Mouse (Mus musculus): ENCODE data around the gene Erich2. TPM values are rescaled to one million over a fixed set of nuclear protein-coding genes. Genes with fewer than 3 reads are reported as not detected.
A peak's percentile ranks its signal among the peaks of the same experiment; 100 is the strongest.

Gene Erich2
- total and polyA plus RNA-seq, 2 experiments from 2014 or later, result 0.81 to 3.8 TPM

DNA sequence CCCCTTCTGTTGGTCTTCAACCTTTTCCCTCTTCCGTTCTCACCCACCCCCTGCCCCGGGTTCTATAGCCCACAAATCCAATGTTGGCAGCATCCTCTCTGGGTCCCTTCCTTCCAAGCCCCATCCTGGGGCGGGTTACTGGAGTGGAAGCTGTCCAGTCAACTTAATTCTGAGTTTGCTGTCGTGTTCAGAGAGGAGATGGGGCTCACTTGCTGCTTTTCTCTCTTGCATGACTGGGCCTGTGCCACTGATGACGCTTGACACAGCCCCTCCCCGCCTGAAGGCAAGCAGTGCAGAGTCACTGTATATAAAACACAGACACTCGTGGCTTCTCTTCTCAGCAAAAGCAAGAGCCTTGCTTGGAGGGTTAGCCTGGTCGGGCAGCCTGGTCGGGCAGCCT, 63.6 kb downstream of the Erich2 start:
- Histone ChIP-seq H3K4me1 (ENCODE audit: insufficient read depth) (peaks cover 7% of the 10 kb centered on the region), H3K4me2 (ENCODE audit: low read depth) (no peak overlapping the region), H3K36me3 (ENCODE audit: insufficient read depth) (no peaks in the 10 kb centered on the region), H3K9ac (no peak overlapping the region), H3K4me3 (ENCODE audit: low read depth, low read length) (no peak overlapping the region), H3K27me3 (ENCODE audit: insufficient read depth, low read length) (peaks cover 22% of the 10 kb centered on the region), H3K9me3 (ENCODE audit: low read length) (no peaks in the 10 kb centered on the region), H3K27ac (ENCODE audit: low read depth, low read length) (no peak overlapping the region)
- ATAC-seq (no peak), DNase-seq (no peak)
- TF ChIP-seq CTCF (IDR thresholded peaks at IDR 0.05; ENCODE audit: low read depth), result no peak
- 47% methylated on average over 9 of the region's 9 CpGs for WGBS

GRCm38 (mm10) chr2:70573544-70574210, 65.1 kb downstream of the Erich2 start:
- 0 out of 2 replicates have a peak, but pooled peaks have one; percentile 22 for TF ChIP-seq CTCF (IDR thresholded peaks at IDR 0.05; ENCODE audit: low read depth)
- no peak overlapping the region for H3K9ac ChIP-seq
- no peak for ATAC-seq
- no peaks in the 10 kb centered on the region for H3K9me3 ChIP-seq (ENCODE audit: low read length)
- no peaks in the 10 kb centered on the region; the same call in 1 of the 2 replicates for H3K36me3 ChIP-seq (ENCODE audit: insufficient read depth)
- H3K4me1 ChIP-seq (ENCODE audit: insufficient read depth), result peaks cover 2% of the 10 kb centered on the region
- H3K4me2 ChIP-seq (ENCODE audit: low read depth), result no peak overlapping the region
- peaks cover 20% of the 10 kb centered on the region for H3K27me3 ChIP-seq (ENCODE audit: insufficient read depth, low read length)
- no peak overlapping the region for H3K27ac ChIP-seq (ENCODE audit: low read depth, low read length)
- no peak for DNase-seq
- WGBS, result 75% methylated on average over 8 of the region's 8 CpGs
- no peak overlapping the region for H3K4me3 ChIP-seq (ENCODE audit: low read depth, low read length)

GRCm38 (mm10) chr2:70588200-70588599, 79.6 kb downstream of the Erich2 start:
- 82% methylated on average over 6 of the region's 6 CpGs for WGBS
- H3K36me3 ChIP-seq (ENCODE audit: insufficient read depth), result peaks cover 25% of the 10 kb centered on the region
- no peak overlapping the region for H3K4me2 ChIP-seq (ENCODE audit: low read depth)
- H3K27me3 ChIP-seq (ENCODE audit: insufficient read depth, low read length), result no peaks in the 10 kb centered on the region
- H3K9me3 ChIP-seq (ENCODE audit: low read length), result no peaks in the 10 kb centered on the region
- no peak overlapping the region for H3K4me3 ChIP-seq (ENCODE audit: low read depth, low read length)
- H3K27ac ChIP-seq (ENCODE audit: low read depth, low read length), result no peak overlapping the region
- H3K4me1 ChIP-seq (ENCODE audit: insufficient read depth), result no peaks in the 10 kb centered on the region
- no peak overlapping the region for H3K9ac ChIP-seq
- ATAC-seq (no peak), DNase-seq (no peak)
- no peak for TF ChIP-seq CTCF (IDR thresholded peaks at IDR 0.05; ENCODE audit: low read depth)

Other genes starting within 250 kb of the Erich2 start
- 2.5 and 3.0 TPM in 2 replicates for gene Sp5, start 33.9 kb upstream of the Erich2 start, total RNA-seq (2014; rRNA removed)
- 3.8 and 4.1 TPM in 2 replicates for gene Sp5, start 33.9 kb upstream of the Erich2 start, polyA plus RNA-seq (2015; fragmentation: Nextera tagmentation; extraction: Ambion mirVana)
- 94.7 and 135 TPM in 2 replicates for gene Gad1, start 44.3 kb downstream of the Erich2 start, total RNA-seq (2014; rRNA removed)
- gene Gad1, start 44.3 kb downstream of the Erich2 start, polyA plus RNA-seq (2015; fragmentation: Nextera tagmentation; extraction: Ambion mirVana), result 89.5 and 122 TPM in 2 replicates
- gene Gorasp2, start 152.8 kb downstream of the Erich2 start, total RNA-seq (2014; rRNA removed), result 71.2 and 82.2 TPM in 2 replicates
- gene Gorasp2, start 152.8 kb downstream of the Erich2 start, polyA plus RNA-seq (2015; fragmentation: Nextera tagmentation; extraction: Ambion mirVana), result 165 and 166 TPM in 2 replicates
- gene Gm26558, start 153.3 kb downstream of the Erich2 start, total RNA-seq (2014; rRNA removed), result 1.9 TPM in 1 of 2 replicates, not detected in the other
- 3.4 and 4.2 TPM in 2 replicates for gene Gm26558, start 153.3 kb downstream of the Erich2 start, polyA plus RNA-seq (2015; fragmentation: Nextera tagmentation; extraction: Ambion mirVana)